Mouse (Mus musculus): ENCODE measurements around the gene Fgfr2.

- TF ChIP-seq POLR2A (IDR thresholded peaks at IDR 0.05; ENCODE audit: borderline replicate concordance, extremely low read depth, low read depth, low read length) (no peak), CTCF (IDR thresholded peaks at IDR 0.05; ENCODE audit: insufficient read depth, low read length) (no peak)
These were observed 2291.6 kb downstream of the Fgfr2 start for GRCm38 (mm10) chr7:130831586-130831985.
